8 mouse cellular contexts compared by ENCODE assay signal in genomic region chr2:152293727-152294475, GRCm38 (mm10). TPM values are rescaled to one million over a fixed set of nuclear protein-coding genes. Genes with fewer than 3 reads are reported as not detected.
DNase-seq lines count a peak whose midpoint lies in the region; ATAC-seq and TF ChIP-seq lines count a peak whose summit lies in the region.

Gene Tbc1d20 (plus strand): TSS chr2:152293828.

- H3K36me3 ChIP-seq in embryonic facial prominence, embryonic 15.5 days: no peaks in the 10 kb centered on the region
- H3K36me3 ChIP-seq in kidney, embryonic 14.5 days (ENCODE audit: control insufficient read depth, insufficient read depth, low read length): no peaks in the 10 kb centered on the region
- H3K36me3 ChIP-seq in limb, embryonic 15.5 days: peaks cover 5% of the 10 kb centered on the region

- DNase-seq in 416B (ENCODE audit: low read depth): peak; percentile 89
- DNase-seq in heart, adult 9 months (ENCODE audit: low spot score in 2 of 2): peak; percentile 92 to 94
- peak; percentile 66 to 86 for DNase-seq in monocyte, adult 2 months (ENCODE audit: low read depth in 1 of 2, low spot score in 2 of 2)
- DNase-seq in spleen, postnatal 36 days (ENCODE audit: low spot score in 2 of 2): peak; percentile 90 to 92

- peak within 1 kb of the TSS; percentile 76 for H3K4me2 ChIP-seq in embryonic facial prominence, embryonic 15.5 days (replicated peaks)
- peak within 1 kb of the TSS; percentile 60 for H3K4me2 ChIP-seq in kidney, embryonic 14.5 days (replicated peaks; ENCODE audit: low read depth, low read length)
- peak within 1 kb of the TSS; percentile 55 for H3K4me2 ChIP-seq in limb, embryonic 15.5 days

- peak within 1 kb of the TSS; percentile 90 for H3K9ac ChIP-seq in embryonic facial prominence, embryonic 15.5 days
- H3K9ac ChIP-seq in kidney, embryonic 14.5 days (ENCODE audit: low read depth, low read length): peak within 1 kb of the TSS; percentile 81
- H3K9ac ChIP-seq in limb, embryonic 15.5 days: peak within 1 kb of the TSS; percentile 95

- WGBS in bone marrow, adult 2 months: under 1% methylated on average over 68 of the region's 70 CpGs
- WGBS in embryonic facial prominence, embryonic 15.5 days: under 1% methylated on average over 61 of the region's 70 CpGs
- WGBS in kidney, embryonic 14.5 days: under 1% methylated on average over 65 of the region's 70 CpGs
- WGBS in limb, embryonic 15.5 days: under 1% methylated on average over 66 of the region's 70 CpGs

- peak within 1 kb of the TSS; percentile 98 for H3K27ac ChIP-seq in bone marrow, adult 2 months (ENCODE audit: control insufficient read depth, insufficient read depth, low read depth, low read length, poor library complexity)
- H3K27ac ChIP-seq in embryonic facial prominence, embryonic 15.5 days (replicated peaks): peak within 1 kb of the TSS; percentile 85
- H3K27ac ChIP-seq in kidney, embryonic 14.5 days (ENCODE audit: low read depth, low read length): no peak within 1 kb of the TSS
- peak within 1 kb of the TSS; percentile 90 for H3K27ac ChIP-seq in limb, embryonic 15.5 days

- H3K27me3 ChIP-seq in embryonic facial prominence, embryonic 15.5 days: no peaks in the 10 kb centered on the region
- H3K27me3 ChIP-seq in kidney, embryonic 14.5 days (ENCODE audit: control insufficient read depth, insufficient read depth, low read length): no peaks in the 10 kb centered on the region
- no peaks in the 10 kb centered on the region for H3K27me3 ChIP-seq in limb, embryonic 15.5 days

- peak within 1 kb of the TSS; percentile 98 for H3K4me3 ChIP-seq in bone marrow, adult 2 months (replicated peaks; ENCODE audit: control insufficient read depth, low read depth, low read length)
- peak within 1 kb of the TSS; percentile 76 for H3K4me3 ChIP-seq in embryonic facial prominence, embryonic 15.5 days (replicated peaks)
- peak within 1 kb of the TSS; percentile 68 for H3K4me3 ChIP-seq in kidney, embryonic 14.5 days (ENCODE audit: low read length)
- peak within 1 kb of the TSS; percentile 86 for H3K4me3 ChIP-seq in limb, embryonic 15.5 days

- H3K9me3 ChIP-seq in embryonic facial prominence, embryonic 15.5 days (replicated peaks): no peaks in the 10 kb centered on the region
- H3K9me3 ChIP-seq in kidney, embryonic 14.5 days (ENCODE audit: control insufficient read depth, low read length): no peaks in the 10 kb centered on the region
- H3K9me3 ChIP-seq in limb, embryonic 15.5 days: no peaks in the 10 kb centered on the region

- peak; percentile 96 for ATAC-seq in embryonic facial prominence, embryonic 15.5 days (ENCODE audit: insufficient number of reproducible peaks, low FRiP score, low TSS enrichment, low read depth)
- ATAC-seq in kidney, embryonic 14.5 days (ENCODE audit: low FRiP score, low TSS enrichment): peak; percentile 98
- ATAC-seq in limb, embryonic 15.5 days (ENCODE audit: insufficient number of reproducible peaks, low FRiP score, low TSS enrichment, low read depth): peak; percentile 94

- no peaks in the 10 kb centered on the region; the same call in 1 of the 2 replicates for H3K4me1 ChIP-seq in bone marrow, adult 2 months (ENCODE audit: control insufficient read depth, insufficient read depth, low read length)
- peaks cover 21% of the 10 kb centered on the region for H3K4me1 ChIP-seq in embryonic facial prominence, embryonic 15.5 days
- H3K4me1 ChIP-seq in kidney, embryonic 14.5 days (ENCODE audit: control insufficient read depth, insufficient read depth, low read length): peaks cover 6% of the 10 kb centered on the region; the same call in 1 of the 2 replicates
- H3K4me1 ChIP-seq in limb, embryonic 15.5 days: peaks cover 21% of the 10 kb centered on the region

- TF ChIP-seq POLR2A in bone marrow, adult 2 months (IDR thresholded peaks at IDR 0.05; ENCODE audit: borderline replicate concordance, control insufficient read depth, low read depth, low read length): peak; percentile 91; the same call in 1 of the 2 replicates

- no peak for TF ChIP-seq CTCF in bone marrow, adult 2 months (IDR thresholded peaks at IDR 0.05; ENCODE audit: control insufficient read depth, insufficient read depth, low read length)

RNA-seq across cellular contexts. Expression of gene Tbc1d20, which starts in this region (rescaled TPM):
- 10.6 and 27.9 TPM in 2 replicates for polyA plus RNA-seq in bone marrow, adult 2 months (2011; ENCODE audit: insufficient read depth, insufficient read length, low replicate concordance, missing spikeins)
- 47.6 and 49.1 TPM in 2 replicates for polyA plus RNA-seq in embryonic facial prominence, embryonic 15.5 days (2015; fragmentation: Nextera tagmentation; extraction: Ambion mirVana)
- polyA plus RNA-seq in kidney, embryonic 14.5 days (2014; fragmentation: Nextera tagmentation; extraction: Ambion mirVana): 19.4 and 37.4 TPM in 2 replicates
- polyA plus RNA-seq in limb, embryonic 15.5 days (2015; fragmentation: Nextera tagmentation; extraction: Ambion mirVana): 43.5 and 48.0 TPM in 2 replicates
